Mouse (Mus musculus) stomach, postnatal 0 days (tissue): ENCODE data around the gene Zfp661. TPM values are rescaled to one million over a fixed set of nuclear protein-coding genes. Genes with fewer than 3 reads are reported as not detected.

ENCODE experiments used
- ATAC-seq: fragments of 200-750 bp; cut with Nextera tagmentation; 2 replicates; pipeline ENCODE4 v1.8.0; 2017; ENCODE audit not compliant: low FRiP score, low TSS enrichment
- DNase-seq: peaks from one replicate; pipeline ENCODE4 v3.0.0-alpha.2; 2016; ENCODE audit warnings: low spot score
- H3K27ac ChIP-seq: fragments of 300-500 bp; sonication (generic); replicated peaks from 2 replicates; pipeline ENCODE4 v1.5.1; 2014; ENCODE audit warnings: mild to moderate bottlenecking, control low read depth
- H3K27me3 ChIP-seq: fragments of 300-500 bp; sonication (generic); 2 replicates; pipeline ENCODE4 v1.6.1; 2014; ENCODE audit warnings: low read length; ENCODE audit not compliant: control insufficient read depth, insufficient read depth
- H3K36me3 ChIP-seq: fragments of 300-500 bp; sonication (generic); 2 replicates; pipeline ENCODE4 v1.6.1; 2014; ENCODE audit warnings: low read length, mixed read lengths; ENCODE audit not compliant: control insufficient read depth, insufficient read depth
- H3K4me1 ChIP-seq: fragments of 300-500 bp; sonication (generic); replicated peaks from 2 replicates; pipeline ENCODE4 v1.6.1; 2014; ENCODE audit warnings: antibody characterized with exemption; ENCODE audit not compliant: control insufficient read depth, insufficient read depth
- H3K4me2 ChIP-seq: fragments of 300-500 bp; sonication (generic); replicated peaks from 2 replicates; pipeline ENCODE4 v1.6.1; 2014; ENCODE audit warnings: low read depth, mild to moderate bottlenecking, control low read depth, moderate library complexity
- H3K4me3 ChIP-seq: fragments of 300-500 bp; sonication (generic); 2 replicates; pipeline ENCODE4 v1.5.1; 2014; ENCODE audit warnings: low read depth, low read length, control low read depth
- H3K9ac ChIP-seq: fragments of 300-500 bp; sonication (generic); 2 replicates; pipeline ENCODE4 v1.6.1; 2014; ENCODE audit warnings: mild to moderate bottlenecking, low read length, control low read depth, mixed read lengths
- H3K9me3 ChIP-seq: fragments of 300-500 bp; sonication (generic); 2 replicates; pipeline ENCODE4 v1.6.1; 2016; ENCODE audit warnings: low read length; ENCODE audit not compliant: control insufficient read depth
- CTCF ChIP-seq: IDR thresholded peaks from 2 replicates; pipeline ENCODE4 v1.5.1; 2016; ENCODE audit warnings: antibody characterized with exemption, low read depth, mild to moderate bottlenecking, moderate library complexity
- EP300 ChIP-seq: optimal IDR thresholded peaks from 2 replicates; pipeline ENCODE3; 2016; ENCODE audit warnings: antibody characterized with exemption
- WGBS: fragments of 180-500 bp; shearing (Covaris S2); extraction: QIAGEN DNeasy Blood & Tissue Kit; methylation state at CpG from one replicate; pipeline ENCODE4 v1.1.7; 2014; 5-methylcytosine and 5-hydroxymethylcytosine counted together
- polyA plus RNA-seq: library from polyadenylated mRNA; unstranded; fragments of >200 nt; fragmentation: Nextera tagmentation; extraction: Ambion mirVana; gene quantifications from 2 replicates; pipeline ENCODE4 v1.2.1, GENCODE M21; 2015

Gene Zfp661
- polyA plus RNA-seq, 1 experiment from 2014 or later: 1.9 TPM

DNA sequence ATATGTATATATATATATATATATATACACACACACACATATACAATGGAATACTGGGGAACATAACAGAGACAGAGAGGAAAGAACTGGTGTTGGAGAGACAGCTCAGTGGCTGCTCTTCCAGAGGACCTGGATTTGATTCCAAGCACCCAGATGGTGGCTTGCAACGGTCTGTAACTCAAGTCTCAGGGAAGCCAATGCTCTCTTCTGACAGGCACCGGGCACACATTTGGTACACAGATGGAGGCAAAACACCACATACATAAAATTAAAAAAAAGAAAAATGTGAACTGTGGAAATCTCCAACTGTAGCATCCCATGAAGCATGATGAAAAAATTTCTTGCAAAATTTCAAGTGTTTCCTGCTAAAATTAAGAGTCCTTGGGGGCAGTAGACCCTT, 37.9 kb upstream of the Zfp661 start:
- no peak for DNase-seq
- no peak overlapping the region for H3K4me2 ChIP-seq
- no peaks in the 10 kb centered on the region for H3K4me1 ChIP-seq
- no peaks in the 10 kb centered on the region for H3K27me3 ChIP-seq
- H3K4me3 ChIP-seq: no peak overlapping the region
- no peak overlapping the region for H3K27ac ChIP-seq
- WGBS: 87% methylated on average over 2 of the region's 2 CpGs
- no peaks in the 10 kb centered on the region for H3K9me3 ChIP-seq
- ATAC-seq: no peak
- no peaks in the 10 kb centered on the region for H3K36me3 ChIP-seq
- TF ChIP-seq CTCF (no peak), EP300 (no peak)
- H3K9ac ChIP-seq: no peak overlapping the region

DNA sequence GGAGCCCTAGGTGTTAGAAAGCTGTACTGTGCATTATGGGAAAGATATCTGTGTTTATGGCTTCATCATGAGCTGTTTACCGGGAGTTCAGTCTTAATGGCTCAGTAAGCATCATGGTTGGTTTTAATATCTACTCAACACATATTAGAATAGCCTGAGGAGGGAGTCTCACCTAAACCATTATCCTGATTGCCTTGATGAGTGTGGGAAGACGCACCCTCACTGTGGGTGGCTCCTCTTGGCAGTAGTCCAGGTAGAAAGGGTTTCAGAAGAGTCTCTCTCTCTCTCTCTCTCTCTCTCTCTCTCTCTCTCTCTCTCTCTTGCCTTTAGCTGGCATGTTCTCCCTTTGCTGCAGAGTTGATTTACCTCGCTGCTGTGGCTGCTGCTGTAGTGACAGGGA, 35.2 kb upstream of the Zfp661 start:
- no peak for TF ChIP-seq EP300
- TF ChIP-seq CTCF: no peak
- Histone ChIP-seq H3K9ac (no peak overlapping the region), H3K4me2 (no peak overlapping the region), H3K27ac (no peak overlapping the region), H3K9me3 (no peaks in the 10 kb centered on the region), H3K27me3 (no peaks in the 10 kb centered on the region), H3K4me3 (no peak overlapping the region), H3K4me1 (no peaks in the 10 kb centered on the region), H3K36me3 (no peaks in the 10 kb centered on the region)
- no peak for ATAC-seq
- no peak for DNase-seq
- 47% methylated on average over 3 of the region's 3 CpGs for whole genome bisulfite sequencing

DNA sequence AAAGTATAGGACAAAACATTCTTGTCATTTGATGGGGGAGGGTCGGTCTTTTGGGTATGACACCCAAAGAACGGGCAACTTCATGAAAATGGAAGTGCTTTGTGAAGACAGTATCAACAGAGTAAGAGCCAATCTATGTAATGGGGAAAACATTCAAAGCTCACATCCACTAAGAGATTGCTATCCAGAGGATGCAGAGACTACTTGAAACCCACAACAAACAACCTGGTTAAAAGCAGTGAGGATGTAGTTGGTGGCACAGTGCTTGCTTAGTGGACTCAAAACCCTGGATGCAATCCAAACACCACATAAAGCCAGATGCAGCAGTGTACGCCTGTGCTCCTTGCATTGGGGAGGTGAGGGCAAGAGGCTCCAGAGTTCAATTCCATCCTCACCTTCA, 32.4 kb upstream of the Zfp661 start:
- no peak overlapping the region for H3K9ac ChIP-seq
- 75% methylated on average over 3 of the region's 3 CpGs for WGBS
- no peak for DNase-seq
- no peak overlapping the region for H3K4me3 ChIP-seq
- H3K27me3 ChIP-seq: no peaks in the 10 kb centered on the region
- no peaks in the 10 kb centered on the region for H3K36me3 ChIP-seq
- no peak overlapping the region for H3K27ac ChIP-seq
- H3K4me2 ChIP-seq: no peak overlapping the region
- TF ChIP-seq EP300 (no peak), CTCF (no peak)
- H3K9me3 ChIP-seq: no peaks in the 10 kb centered on the region
- no peaks in the 10 kb centered on the region for H3K4me1 ChIP-seq
- ATAC-seq: no peak

DNA sequence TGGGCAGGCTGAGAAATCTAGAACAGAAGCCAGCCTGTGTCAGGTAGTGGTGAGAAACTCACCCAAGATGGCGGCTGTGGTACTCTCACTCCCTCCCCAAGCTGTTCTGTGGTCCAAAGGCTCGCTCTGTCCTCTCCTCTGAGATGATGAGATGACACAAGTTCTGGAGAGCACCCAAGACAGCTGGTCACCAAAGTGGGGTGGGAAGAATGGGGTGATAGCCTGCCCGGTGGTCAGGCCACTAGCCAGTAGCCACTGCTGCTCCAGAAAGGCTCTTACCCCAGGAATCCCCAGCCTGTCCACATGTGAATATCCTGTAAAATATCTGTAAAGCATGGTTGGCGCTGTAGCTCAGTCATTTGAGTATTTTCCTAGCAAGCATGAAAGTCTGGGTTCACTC, 25.4 kb upstream of the Zfp661 start:
- WGBS: 87% methylated on average over 4 of the region's 4 CpGs
- DNase-seq: no peak
- no peaks in the 10 kb centered on the region for H3K36me3 ChIP-seq
- no peak overlapping the region for H3K27ac ChIP-seq
- H3K27me3 ChIP-seq: no peaks in the 10 kb centered on the region
- TF ChIP-seq CTCF: no peak
- TF ChIP-seq EP300: no peak
- no peak overlapping the region for H3K4me3 ChIP-seq
- no peaks in the 10 kb centered on the region for H3K9me3 ChIP-seq
- no peak overlapping the region for H3K4me2 ChIP-seq
- no peak overlapping the region for H3K9ac ChIP-seq
- no peak for ATAC-seq
- no peaks in the 10 kb centered on the region for H3K4me1 ChIP-seq

DNA sequence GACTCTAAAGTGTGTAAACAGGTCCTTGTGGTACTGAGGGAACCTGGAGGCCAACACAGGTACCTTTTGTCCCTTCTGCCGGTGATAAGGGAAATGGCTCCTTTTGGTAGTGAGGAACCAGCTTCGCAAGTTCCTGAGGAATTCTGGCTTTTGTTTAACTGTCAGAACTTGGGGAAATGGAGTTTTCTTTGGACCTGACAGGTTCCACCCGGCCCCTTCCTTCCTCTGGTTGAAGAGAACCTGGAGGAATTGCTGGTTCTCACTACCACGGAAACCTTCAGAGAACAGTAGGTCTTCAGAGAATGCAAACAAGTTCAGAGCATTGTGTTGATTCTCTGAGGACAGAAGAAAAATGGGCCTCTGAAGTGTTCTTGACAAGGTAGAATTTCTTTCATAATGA, 24.5 kb upstream of the Zfp661 start:
- TF ChIP-seq EP300 (no peak), CTCF (no peak)
- Histone ChIP-seq H3K9ac (no peak overlapping the region), H3K4me2 (no peak overlapping the region), H3K4me1 (no peaks in the 10 kb centered on the region), H3K4me3 (no peak overlapping the region), H3K9me3 (no peaks in the 10 kb centered on the region), H3K36me3 (no peaks in the 10 kb centered on the region), H3K27me3 (no peaks in the 10 kb centered on the region), H3K27ac (no peak overlapping the region)
- no peak for DNase-seq
- ATAC-seq: no peak
- 41% methylated on average over 4 of the region's 4 CpGs for WGBS

DNA sequence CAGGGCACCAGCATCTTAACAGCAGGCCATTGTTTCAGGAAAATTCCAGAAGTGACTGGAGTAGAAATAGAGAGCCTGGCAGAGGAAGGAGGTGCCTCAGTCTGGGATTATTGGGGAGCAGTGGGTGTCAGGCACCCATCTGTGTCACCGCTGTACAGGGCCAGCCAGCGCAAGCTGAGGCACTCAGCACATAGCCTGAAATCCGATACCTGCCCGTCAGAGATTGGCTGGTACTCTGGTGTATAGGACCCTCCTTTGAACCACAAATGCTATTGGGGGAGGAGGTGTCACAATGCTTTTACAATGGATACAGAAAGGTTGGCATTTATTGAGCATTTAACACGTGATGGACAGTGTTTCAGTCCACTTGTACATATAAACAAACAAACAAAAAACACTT, 22.1 kb upstream of the Zfp661 start:
- TF ChIP-seq CTCF: no peak
- TF ChIP-seq EP300: no peak
- Histone ChIP-seq H3K27ac (no peak overlapping the region), H3K36me3 (no peaks in the 10 kb centered on the region), H3K4me2 (no peak overlapping the region), H3K9ac (no peak overlapping the region), H3K9me3 (no peaks in the 10 kb centered on the region), H3K4me3 (no peak overlapping the region), H3K4me1 (no peaks in the 10 kb centered on the region), H3K27me3 (no peaks in the 10 kb centered on the region)
- ATAC-seq (peak; percentile 65; the same call in 1 of the 2 replicates), DNase-seq (no peak)
- WGBS: 16% methylated on average over 5 of the region's 5 CpGs
